22 mouse cellular contexts compared by ENCODE assay signal in the genomic region with DNA sequence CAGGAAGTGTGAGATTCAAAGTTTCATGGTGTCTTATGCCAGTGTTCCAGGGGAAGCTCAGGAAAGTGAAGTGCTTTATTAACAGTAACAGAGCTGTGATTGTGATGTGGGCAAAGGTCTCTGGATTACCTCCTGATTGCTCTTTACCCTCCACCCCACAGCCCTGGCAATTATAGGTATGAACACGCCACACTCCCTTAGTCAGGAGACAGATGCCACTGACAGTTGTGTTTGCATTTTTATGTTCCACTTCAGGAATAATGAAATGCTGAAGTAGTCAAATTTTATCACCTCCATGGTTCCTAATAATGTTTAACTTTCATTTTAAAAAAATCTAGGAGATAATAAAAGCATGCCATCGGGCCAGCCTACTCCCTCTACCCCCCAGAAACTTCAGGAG. TPM values are rescaled to one million over a fixed set of nuclear protein-coding genes. Genes with fewer than 3 reads are reported as not detected.
DNase-seq lines count a peak whose midpoint lies in the region; ATAC-seq and TF ChIP-seq lines count a peak whose summit lies in the region.
"Had no signal": no experiment of that assay in that cellular context is flagged by ENCODE, and none has a peak within 500 bp of the region (broad histone marks: within the 10 kb centered on the region; RNA-seq: fewer than 3 reads in every experiment).

A gene (plus strand): TSS at position 367 of the 400 bp plus-strand sequence.

- peak; percentile 81 for DNase-seq in kidney, adult 9 months
- peak; percentile 60 for DNase-seq in kidney, postnatal 14 days
- DNase-seq in heart, embryonic 10.5 days (ENCODE audit: low spot score): no peak
- DNase-seq in hindbrain, embryonic 11.5 days (ENCODE audit: low spot score): no peak
- no peak for DNase-seq in ovary, adult 18-20 months (ENCODE audit: low spot score)
- DNase-seq: adrenal gland, adult 2 months; adrenal gland, postnatal 25 days; cerebellum, adult 18-20 months; cerebellum, adult 9-11 months; cerebellum, postnatal 36 days; forebrain, postnatal 0 days; gastrocnemius, adult 2 months; gastrocnemius, postnatal 25 days; heart, postnatal 10 days; heart, postnatal 4 days had no signal

- no peaks in the 10 kb centered on the region for H3K9me3 ChIP-seq in kidney, embryonic 14.5 days (ENCODE audit: control insufficient read depth, low read length)
- no peaks in the 10 kb centered on the region for H3K9me3 ChIP-seq in intestine, postnatal 0 days (ENCODE audit: control insufficient read depth)
- H3K9me3 ChIP-seq in heart, embryonic 10.5 days: no peaks in the 10 kb centered on the region
- H3K9me3 ChIP-seq in hindbrain, embryonic 11.5 days (ENCODE audit: control insufficient read depth, low read length): no peaks in the 10 kb centered on the region
- H3K9me3 ChIP-seq: embryonic facial prominence, embryonic 10.5 days; forebrain, embryonic 13.5 days; hindbrain, embryonic 13.5 days had no signal

- no peak within 1 kb of the TSS for H3K27ac ChIP-seq in kidney, embryonic 14.5 days (ENCODE audit: low read depth, low read length)
- no peak within 1 kb of the TSS for H3K27ac ChIP-seq in intestine, postnatal 0 days (ENCODE audit: low read depth, low read length)
- H3K27ac ChIP-seq in heart, embryonic 10.5 days: no peak within 1 kb of the TSS
- H3K27ac ChIP-seq in hindbrain, embryonic 11.5 days (ENCODE audit: low read depth, low read length): no peak within 1 kb of the TSS
- H3K27ac ChIP-seq: embryonic facial prominence, embryonic 10.5 days; forebrain, embryonic 13.5 days; gastrocnemius, adult 2 months; hindbrain, embryonic 13.5 days had no signal

- H3K9ac ChIP-seq in kidney, embryonic 14.5 days (ENCODE audit: low read depth, low read length): no peak within 1 kb of the TSS
- H3K9ac ChIP-seq in intestine, postnatal 0 days (ENCODE audit: low read depth, low read length): no peak within 1 kb of the TSS
- H3K9ac ChIP-seq in hindbrain, embryonic 11.5 days (ENCODE audit: low read depth, low read length): no peak within 1 kb of the TSS
- H3K9ac ChIP-seq: forebrain, embryonic 13.5 days; forebrain, postnatal 0 days; hindbrain, embryonic 13.5 days had no signal

- no peak within 1 kb of the TSS for H3K4me3 ChIP-seq in kidney, embryonic 14.5 days (ENCODE audit: low read length)
- H3K4me3 ChIP-seq in intestine, postnatal 0 days (ENCODE audit: low read depth, low read length): no peak within 1 kb of the TSS
- H3K4me3 ChIP-seq in heart, embryonic 10.5 days: no peak within 1 kb of the TSS
- no peak within 1 kb of the TSS for H3K4me3 ChIP-seq in hindbrain, embryonic 11.5 days (ENCODE audit: low read depth, low read length)
- H3K4me3 ChIP-seq: embryonic facial prominence, embryonic 10.5 days; forebrain, embryonic 13.5 days; gastrocnemius, adult 2 months; hindbrain, embryonic 13.5 days had no signal

- no peaks in the 10 kb centered on the region for H3K4me1 ChIP-seq in kidney, embryonic 14.5 days (ENCODE audit: control insufficient read depth, insufficient read depth, low read length)
- H3K4me1 ChIP-seq in intestine, postnatal 0 days (replicated peaks; ENCODE audit: control insufficient read depth, insufficient read depth, low read length): no peaks in the 10 kb centered on the region
- no peaks in the 10 kb centered on the region for H3K4me1 ChIP-seq in heart, embryonic 10.5 days
- no peaks in the 10 kb centered on the region for H3K4me1 ChIP-seq in hindbrain, embryonic 11.5 days (replicated peaks; ENCODE audit: control insufficient read depth, insufficient read depth, low read length)
- H3K4me1 ChIP-seq: embryonic facial prominence, embryonic 10.5 days; forebrain, embryonic 13.5 days; hindbrain, embryonic 13.5 days had no signal

- no peak within 1 kb of the TSS for H3K4me2 ChIP-seq in kidney, embryonic 14.5 days (replicated peaks; ENCODE audit: low read depth, low read length)
- H3K4me2 ChIP-seq in intestine, postnatal 0 days (replicated peaks; ENCODE audit: low read depth): no peak within 1 kb of the TSS
- no peak within 1 kb of the TSS for H3K4me2 ChIP-seq in hindbrain, embryonic 11.5 days (replicated peaks; ENCODE audit: low read depth, low read length)
- H3K4me2 ChIP-seq: forebrain, embryonic 13.5 days; hindbrain, embryonic 13.5 days had no signal

- H3K27me3 ChIP-seq in kidney, embryonic 14.5 days (ENCODE audit: control insufficient read depth, insufficient read depth, low read length): no peaks in the 10 kb centered on the region
- H3K27me3 ChIP-seq in intestine, postnatal 0 days (replicated peaks; ENCODE audit: control insufficient read depth, insufficient read depth, low read length): no peaks in the 10 kb centered on the region
- H3K27me3 ChIP-seq in heart, embryonic 10.5 days (ENCODE audit: insufficient read depth, poor library complexity, severe bottlenecking): no peaks in the 10 kb centered on the region
- H3K27me3 ChIP-seq in hindbrain, embryonic 11.5 days (ENCODE audit: control insufficient read depth, insufficient read depth, low read length): no peaks in the 10 kb centered on the region
- H3K27me3 ChIP-seq: forebrain, embryonic 13.5 days; hindbrain, embryonic 13.5 days had no signal

- WGBS in kidney, embryonic 14.5 days: 58% methylated on average over 2 of the region's 2 CpGs
- 36% methylated on average over 2 of the region's 2 CpGs for WGBS in intestine, postnatal 0 days
- 61% methylated on average over 2 of the region's 2 CpGs for WGBS in heart, embryonic 10.5 days
- 77% methylated on average over 2 of the region's 2 CpGs for WGBS in hindbrain, embryonic 11.5 days

- H3K36me3 ChIP-seq in kidney, embryonic 14.5 days (ENCODE audit: control insufficient read depth, insufficient read depth, low read length): no peaks in the 10 kb centered on the region
- H3K36me3 ChIP-seq in intestine, postnatal 0 days (ENCODE audit: control insufficient read depth, insufficient read depth): no peaks in the 10 kb centered on the region
- H3K36me3 ChIP-seq in heart, embryonic 10.5 days: no peaks in the 10 kb centered on the region
- H3K36me3 ChIP-seq in hindbrain, embryonic 11.5 days (ENCODE audit: control insufficient read depth, insufficient read depth, low read length): no peaks in the 10 kb centered on the region
- H3K36me3 ChIP-seq: embryonic facial prominence, embryonic 10.5 days; hindbrain, embryonic 13.5 days had no signal

- ATAC-seq in kidney, embryonic 14.5 days (ENCODE audit: low FRiP score, low TSS enrichment): no peak
- peak; percentile 91 for ATAC-seq in intestine, postnatal 0 days
- ATAC-seq in hindbrain, embryonic 11.5 days (ENCODE audit: low FRiP score): no peak
- ATAC-seq: forebrain, embryonic 13.5 days; forebrain, postnatal 0 days had no signal

- no peak for TF ChIP-seq CTCF in intestine, postnatal 0 days (IDR thresholded peaks at IDR 0.05; ENCODE audit: low read depth)

RNA-seq across cellular contexts. Expression of the gene that starts here (rescaled TPM):
- polyA plus RNA-seq in kidney, embryonic 14.5 days (2014; fragmentation: Nextera tagmentation; extraction: Ambion mirVana): 0.06 and 0.20 TPM in 2 replicates
- polyA plus RNA-seq in intestine, postnatal 0 days (2015; fragmentation: Nextera tagmentation; extraction: Ambion mirVana): 0.31 and 0.53 TPM in 2 replicates
- not detected in 2 replicates for polyA plus RNA-seq in heart, embryonic 10.5 days (2016; fragmentation: Nextera tagmentation; extraction: Ambion mirVana)
- not detected in 2 replicates for polyA plus RNA-seq in hindbrain, embryonic 11.5 days (2014; fragmentation: Nextera tagmentation; extraction: Ambion mirVana)
- polyA plus RNA-seq: adrenal gland, adult 2 months; embryonic facial prominence, embryonic 10.5 days; embryonic facial prominence, embryonic 14.5 days; forebrain, embryonic 13.5 days; forebrain, postnatal 0 days; heart, embryonic 14.5 days; hindbrain, embryonic 13.5 days had no signal

Comparison
In these comparisons a context has a peak if more than half of its experiments do, and no peak if none do; other contexts are left out.
1. Peak in ATAC-seq in intestine, postnatal 0 days; RNA of the gene not detected or under 1 TPM.
2. DNase-seq: peak in kidney, adult 9 months (single experiment) and kidney, postnatal 14 days (single experiment); none in heart, embryonic 10.5 days (single experiment), hindbrain, embryonic 11.5 days (single experiment) and ovary, adult 18-20 months (single experiment).